Mouse (Mus musculus) liver, embryonic 13.5 days (tissue): Measurements from ENCODE around the gene Coil. TPM values are rescaled to one million over a fixed set of nuclear protein-coding genes. Genes with fewer than 3 reads are reported as not detected.
"Not testable (repeated sequence)": the region's sequence is repeated elsewhere in the genome, so short reads cannot be mapped to it uniquely, and the experiment has no call there.

Experiments used
- ATAC-seq: fragments of 200-750 bp; cut with Nextera tagmentation; 2 replicates; pipeline ENCODE4 v1.8.0; 2017; ENCODE audit warnings: low read depth, mild to moderate bottlenecking, moderate number of reproducible peaks, moderate library complexity
- DNase-seq: peaks from one replicate; pipeline ENCODE4 v3.0.0; 2022
- H3K27ac ChIP-seq: fragments of 300-500 bp; sonication (generic); 2 replicates; pipeline ENCODE4 v1.5.1; 2015; ENCODE audit warnings: moderate library complexity, mild to moderate bottlenecking, inconsistent platforms
- H3K27me3 ChIP-seq: fragments of 300-500 bp; sonication (generic); 2 replicates; pipeline ENCODE4 v1.6.1; 2015; ENCODE audit warnings: mild to moderate bottlenecking, inconsistent platforms
- H3K36me3 ChIP-seq: fragments of 300-500 bp; sonication (generic); 2 replicates; pipeline ENCODE4 v1.6.1; 2015; ENCODE audit warnings: mild to moderate bottlenecking, inconsistent platforms
- H3K4me1 ChIP-seq: fragments of 300-500 bp; sonication (generic); replicated peaks from 2 replicates; pipeline ENCODE4 v1.6.1; 2015; ENCODE audit warnings: inconsistent platforms
- H3K4me2 ChIP-seq: fragments of 300-500 bp; sonication (generic); 2 replicates; pipeline ENCODE4 v1.6.1; 2015; ENCODE audit warnings: inconsistent platforms, mild to moderate bottlenecking, moderate library complexity
- H3K4me3 ChIP-seq: fragments of 300-500 bp; sonication (generic); replicated peaks from 2 replicates; pipeline ENCODE4 v1.5.1; 2015; ENCODE audit warnings: mild to moderate bottlenecking, inconsistent platforms
- H3K9ac ChIP-seq: fragments of 300-500 bp; sonication (generic); 2 replicates; pipeline ENCODE4 v1.6.1; 2015; ENCODE audit warnings: mild to moderate bottlenecking, inconsistent platforms
- H3K9me3 ChIP-seq: fragments of 300-500 bp; sonication (generic); replicated peaks from 2 replicates; pipeline ENCODE4 v1.6.1; 2016; ENCODE audit warnings: inconsistent platforms
- WGBS: fragments of 180-500 bp; shearing (Covaris S2); methylation state at CpG from one replicate; pipeline ENCODE4 v1.1.7; 2015; ENCODE audit not compliant: insufficient replicate concordance; 5-methylcytosine and 5-hydroxymethylcytosine counted together
- polyA plus RNA-seq: library from polyadenylated mRNA; unstranded; fragments of >200 nt; fragmentation: Nextera tagmentation; extraction: Ambion mirVana; gene quantifications from 2 replicates; pipeline ENCODE4 v1.2.1, GENCODE M21; 2015

Coil gene
- polyA plus RNA-seq, 1 experiment from 2014 or later, result 5.6 TPM

GRCm38 (mm10) chr11:89025603-89026002 is 55.6 kb downstream of the Coil start:
- Histone ChIP-seq H3K27ac (0 out of 2 replicates have a peak overlapping the region, but pooled peaks have one; percentile 11), H3K27me3 (no peaks in the 10 kb centered on the region), H3K4me1 (peaks cover 74% of the 10 kb centered on the region), H3K36me3 (peaks cover 6% of the 10 kb centered on the region), H3K9me3 (no peaks in the 10 kb centered on the region), H3K9ac (no peak overlapping the region), H3K4me2 (no peak overlapping the region), H3K4me3 (no peak overlapping the region)
- ATAC-seq (no peak), DNase-seq (no peak)
- 75% methylated on average over 3 of the region's 3 CpGs for WGBS

GRCm38 (mm10) chr11:89026117-89026516 is 56.1 kb downstream of the Coil start:
- H3K27me3 ChIP-seq, result no peaks in the 10 kb centered on the region
- DNase-seq, result no peak
- WGBS, result 80% methylated on average over 3 of the region's 3 CpGs
- no peaks in the 10 kb centered on the region for H3K9me3 ChIP-seq
- no peak overlapping the region for H3K9ac ChIP-seq
- no peak overlapping the region for H3K4me3 ChIP-seq
- no peak for ATAC-seq
- H3K36me3 ChIP-seq, result peaks cover 2% of the 10 kb centered on the region
- H3K4me2 ChIP-seq, result no peak overlapping the region
- H3K27ac ChIP-seq, result no peak overlapping the region; the same call in 1 of the 2 replicates
- peaks cover 69% of the 10 kb centered on the region for H3K4me1 ChIP-seq

GRCm38 (mm10) chr11:89027955-89028361 is 57.9 kb downstream of the Coil start:
- H3K4me1 ChIP-seq, result peaks cover 51% of the 10 kb centered on the region
- WGBS, result 24% methylated on average over 10 of the region's 10 CpGs
- H3K27ac ChIP-seq, result peak overlapping the region; percentile 30
- ATAC-seq (no peak), DNase-seq (no peak)
- H3K9me3 ChIP-seq, result no peaks in the 10 kb centered on the region
- no peaks in the 10 kb centered on the region for H3K27me3 ChIP-seq
- no peak overlapping the region for H3K4me3 ChIP-seq
- peak overlapping the region; percentile 28 for H3K4me2 ChIP-seq
- no peaks in the 10 kb centered on the region for H3K36me3 ChIP-seq
- H3K9ac ChIP-seq, result no peak overlapping the region

GRCm38 (mm10) chr11:89028871-89029405 is 58.9 kb downstream of the Coil start:
- H3K4me1 ChIP-seq, result peaks cover 43% of the 10 kb centered on the region
- peak; percentile 57 for DNase-seq
- H3K9me3 ChIP-seq, result no peaks in the 10 kb centered on the region
- peak overlapping the region; percentile 50 for H3K27ac ChIP-seq
- no peak overlapping the region for H3K4me3 ChIP-seq
- WGBS, result 5% methylated on average over 10 of the region's 10 CpGs
- peak; percentile 79 for ATAC-seq
- H3K9ac ChIP-seq, result no peak overlapping the region
- no peaks in the 10 kb centered on the region for H3K27me3 ChIP-seq
- 0 out of 2 replicates have a peak overlapping the region, but pooled peaks have one; percentile 28 for H3K4me2 ChIP-seq
- no peaks in the 10 kb centered on the region for H3K36me3 ChIP-seq

- H3K27me3 ChIP-seq, result no peaks in the 10 kb centered on the region
- H3K27ac ChIP-seq, result no peak overlapping the region
- DNase-seq (no peak), ATAC-seq (no peak)
- H3K4me1 ChIP-seq, result peaks cover 33% of the 10 kb centered on the region
- no peak overlapping the region for H3K9ac ChIP-seq
- H3K9me3 ChIP-seq, result no peaks in the 10 kb centered on the region
- H3K4me3 ChIP-seq, result no peak overlapping the region
- no peak overlapping the region for H3K4me2 ChIP-seq
- H3K36me3 ChIP-seq, result no peaks in the 10 kb centered on the region
- 77% methylated on average over 6 of the region's 6 CpGs for WGBS
These were observed 60.5 kb downstream of the Coil start for GRCm38 (mm10) chr11:89030552-89030951.

- Histone ChIP-seq H3K4me1 (peaks cover 26% of the 10 kb centered on the region), H3K9ac (no peak overlapping the region), H3K36me3 (no peaks in the 10 kb centered on the region), H3K27ac (no peak overlapping the region), H3K4me2 (no peak overlapping the region), H3K27me3 (no peaks in the 10 kb centered on the region), H3K4me3 (no peak overlapping the region), H3K9me3 (no peaks in the 10 kb centered on the region)
- WGBS, result 56% methylated on average over 1 of the region's 1 CpGs
- DNase-seq (no peak), ATAC-seq (no peak)
These were observed 61.1 kb downstream of the Coil start for GRCm38 (mm10) chr11:89031189-89031588.

- 0 out of 2 replicates have a peak, but pooled peaks cover 5% of the 10 kb centered on the region for H3K36me3 ChIP-seq
- no peak for DNase-seq
- H3K9ac ChIP-seq, result no peak overlapping the region
- ATAC-seq, result no peak
- H3K27me3 ChIP-seq, result no peaks in the 10 kb centered on the region
- H3K27ac ChIP-seq, result no peak overlapping the region
- no peaks in the 10 kb centered on the region for H3K9me3 ChIP-seq
- no peaks in the 10 kb centered on the region; the same call in 1 of the 2 replicates for H3K4me1 ChIP-seq
- H3K4me3 ChIP-seq, result no peak overlapping the region
- H3K4me2 ChIP-seq, result no peak overlapping the region
These were observed 64.5 kb downstream of the Coil start for GRCm38 (mm10) chr11:89034592-89034991.

GRCm38 (mm10) chr11:89035552-89035951 is 65.5 kb downstream of the Coil start:
- Histone ChIP-seq H3K4me1 (no peaks in the 10 kb centered on the region), H3K9me3 (no peaks in the 10 kb centered on the region), H3K36me3 (peaks cover 15% of the 10 kb centered on the region), H3K4me2 (no peak overlapping the region), H3K27ac (no peak overlapping the region), H3K9ac (no peak overlapping the region), H3K4me3 (no peak overlapping the region), H3K27me3 (no peaks in the 10 kb centered on the region)
- ATAC-seq (no peak), DNase-seq (no peak)
- WGBS, result 72% methylated on average over 3 of the region's 3 CpGs

- no peak overlapping the region for H3K4me3 ChIP-seq
- 84% methylated on average over 6 of the region's 6 CpGs for WGBS
These were observed 68.4 kb downstream of the Coil start for GRCm38 (mm10) chr11:89038496-89038895.

GRCm38 (mm10) chr11:89039325-89039724 is 69.3 kb downstream of the Coil start:
- WGBS, result 33% methylated on average over 3 of the region's 3 CpGs
- Histone ChIP-seq H3K9me3 (no peaks in the 10 kb centered on the region), H3K27me3 (no peaks in the 10 kb centered on the region), H3K4me2 (no peak overlapping the region), H3K27ac (no peak overlapping the region), H3K4me1 (no peaks in the 10 kb centered on the region), H3K4me3 (no peak overlapping the region), H3K36me3 (peaks cover 20% of the 10 kb centered on the region), H3K9ac (no peak overlapping the region)
- no peak for DNase-seq
- no peak for ATAC-seq

More at GRCm38 (mm10) chr11:89038496-89038895, 68.4 kb downstream of the Coil start:
- no peak overlapping the region for H3K4me2 ChIP-seq
- no peaks in the 10 kb centered on the region for H3K27me3 ChIP-seq
- ATAC-seq (no peak), DNase-seq (no peak)
- no peak overlapping the region for H3K9ac ChIP-seq
- H3K9me3 ChIP-seq, result no peaks in the 10 kb centered on the region
- H3K27ac ChIP-seq, result no peak overlapping the region
- peaks cover 17% of the 10 kb centered on the region for H3K36me3 ChIP-seq
- H3K4me1 ChIP-seq, result no peaks in the 10 kb centered on the region

- H3K4me3 ChIP-seq, ATAC-seq, H3K9ac ChIP-seq, H3K4me2 ChIP-seq, H3K9me3 ChIP-seq, DNase-seq, H3K4me1 ChIP-seq, H3K27ac ChIP-seq, H3K27me3 ChIP-seq: not testable (repeated sequence)
- WGBS, result 82% methylated on average over 6 of the region's 7 CpGs
- H3K36me3 ChIP-seq, result peaks cover 35% of the 10 kb centered on the region
These were observed 71.0 kb downstream of the Coil start for GRCm38 (mm10) chr11:89041073-89041472.
